Mouse (Mus musculus) G1E (cell line): Measurements from ENCODE around the gene Ppp1r15a. TPM values are rescaled to one million over a fixed set of nuclear protein-coding genes. Genes with fewer than 3 reads are reported as not detected.

ENCODE experiments used
- ATAC-seq: 2 replicates; pipeline ENCODE4 v1.8.0; 2016; ENCODE audit warnings: mild to moderate bottlenecking; ENCODE audit not compliant: insufficient number of reproducible peaks, poor library complexity, low FRiP score, severe bottlenecking; ENCODE audit errors: extremely low read depth
- DNase-seq: peaks from one replicate; pipeline ENCODE4 v3.0.0; 2012; ENCODE audit warnings: low spot score
- H3K27me3 ChIP-seq: 2 replicates; pipeline ENCODE4 v1.6.1; 2012; ENCODE audit warnings: mild to moderate bottlenecking, low read length, inconsistent platforms; ENCODE audit not compliant: insufficient read depth
- H3K36me3 ChIP-seq: replicated peaks from 2 replicates; pipeline ENCODE3; 2012; ENCODE audit warnings: mild to moderate bottlenecking, inconsistent platforms
- H3K4me1 ChIP-seq: 2 replicates; pipeline ENCODE4 v1.6.1; 2012; ENCODE audit warnings: low read depth, low read length, inconsistent platforms, mixed read lengths; ENCODE audit not compliant: insufficient read depth
- H3K4me3 ChIP-seq: 2 replicates; pipeline ENCODE4 v1.5.1; 2012; ENCODE audit warnings: low read depth, mild to moderate bottlenecking, inconsistent platforms, low read length, moderate library complexity, mixed read lengths
- H3K9me3 ChIP-seq: replicated peaks from 2 replicates; pipeline ENCODE4 v1.6.1; 2012; ENCODE audit warnings: inconsistent platforms
- CTCF ChIP-seq: IDR thresholded peaks from 2 replicates; pipeline ENCODE4 v1.5.1; 2012; ENCODE audit warnings: low read depth, low read length, inconsistent platforms, mixed read lengths
- GATA1 ChIP-seq: IDR thresholded peaks from 2 replicates; pipeline ENCODE4 v1.6.1; 2012; ENCODE audit warnings: borderline replicate concordance, low read length, inconsistent platforms, mixed read lengths
- GATA2 ChIP-seq: IDR thresholded peaks from 2 replicates; pipeline ENCODE4 v1.6.1; 2012; ENCODE audit warnings: low read depth, low read length, inconsistent platforms, borderline replicate concordance
- POLR2AphosphoS5 ChIP-seq: IDR thresholded peaks from 2 replicates; pipeline ENCODE4 v1.6.1; 2012; ENCODE audit warnings: low read depth, low read length, inconsistent platforms; ENCODE audit not compliant: insufficient replicate concordance
- TAL1 ChIP-seq: conservative IDR thresholded peaks from 2 replicates; pipeline ENCODE4 v1.6.1; 2012; ENCODE audit warnings: low read depth, low read length, inconsistent platforms, mixed read lengths
- polyA plus RNA-seq: library from polyadenylated mRNA; stranded (reverse); fragments of >175 nt; gene quantifications from 2 replicates; pipeline ENCODE4 v1.2.3, GENCODE M21; 2012
- total RNA-seq, 2 experiments: library from RNA; stranded (forward) in 1 of 2; stranded (reverse) in 1 of 2; fragments of 200-1000 nt in 1 of 2; fragments of >200 nt in 1 of 2; fragmentation: Nextera tagmentation in 1 of 2; gene quantifications; 2 replicates each; pipeline ENCODE4 v1.2.3; 2014 to 2017

Gene Ppp1r15a
- total and polyA plus RNA-seq, 3 experiments = 62.3 to 75.0 (median 67.9) TPM

- ATAC-seq (no peak), DNase-seq (no peak)
- Histone ChIP-seq H3K4me1 (peaks cover 69% of the 10 kb centered on the region), H3K36me3 (peaks cover 62% of the 10 kb centered on the region), H3K9me3 (no peaks in the 10 kb centered on the region), H3K27me3 (no peaks in the 10 kb centered on the region), H3K4me3 (no peak overlapping the region)
- TF ChIP-seq GATA1 = no peak
- TF ChIP-seq TAL1 = no peak
Measured at GRCm38 (mm10) chr7:45492951-45493350, 33.1 kb downstream of the Ppp1r15a start.

GRCm38 (mm10) chr7:45492225-45492844 is 33.7 kb downstream of the Ppp1r15a start:
- Histone ChIP-seq H3K4me1 (peaks cover 75% of the 10 kb centered on the region), H3K27me3 (no peaks in the 10 kb centered on the region), H3K4me3 (no peak overlapping the region), H3K36me3 (peaks cover 56% of the 10 kb centered on the region), H3K9me3 (no peaks in the 10 kb centered on the region)
- DNase-seq (no peak), ATAC-seq (no peak)
- TF ChIP-seq GATA2 = no peak
- no peak for TF ChIP-seq TAL1
- no peak for TF ChIP-seq GATA1
- no peak for TF ChIP-seq POLR2AphosphoS5
- no peak for TF ChIP-seq CTCF

GRCm38 (mm10) chr7:45491264-45491663 is 34.8 kb downstream of the Ppp1r15a start:
- Histone ChIP-seq H3K4me1 (peaks cover 85% of the 10 kb centered on the region), H3K36me3 (peaks cover 50% of the 10 kb centered on the region), H3K4me3 (peak overlapping the region; percentile 47; the same call in 1 of the 2 replicates), H3K9me3 (no peaks in the 10 kb centered on the region), H3K27me3 (no peaks in the 10 kb centered on the region)
- TF ChIP-seq TAL1 = no peak
- no peak for TF ChIP-seq GATA1
- no peak for TF ChIP-seq GATA2
- TF ChIP-seq CTCF = no peak
- DNase-seq (no peak), ATAC-seq (no peak)

- H3K4me1 ChIP-seq = peaks cover 89% of the 10 kb centered on the region
- peaks cover 48% of the 10 kb centered on the region for H3K36me3 ChIP-seq
- no peaks in the 10 kb centered on the region for H3K9me3 ChIP-seq
- TF ChIP-seq TAL1 = no peak
- no peak for TF ChIP-seq CTCF
- no peak for TF ChIP-seq POLR2AphosphoS5
- no peak for TF ChIP-seq GATA1
- TF ChIP-seq GATA2 = no peak
- H3K27me3 ChIP-seq = no peaks in the 10 kb centered on the region
- ATAC-seq = no peak
- no peak for DNase-seq
- H3K4me3 ChIP-seq = no peak overlapping the region; the same call in 1 of the 2 replicates
Measured at GRCm38 (mm10) chr7:45490822-45491221, 35.2 kb downstream of the Ppp1r15a start.

- H3K36me3 ChIP-seq = peaks cover 41% of the 10 kb centered on the region
- ATAC-seq = no peak
- H3K4me1 ChIP-seq = peaks cover 89% of the 10 kb centered on the region
- no peaks in the 10 kb centered on the region for H3K27me3 ChIP-seq
- no peaks in the 10 kb centered on the region for H3K9me3 ChIP-seq
- peak overlapping the region; percentile 49; the same call in 1 of the 2 replicates for H3K4me3 ChIP-seq
- peak; percentile 77 for TF ChIP-seq TAL1
- TF ChIP-seq CTCF = no peak
- no peak for TF ChIP-seq GATA1
- DNase-seq = no peak
Measured at GRCm38 (mm10) chr7:45489578-45489977, 36.5 kb downstream of the Ppp1r15a start.

- no peaks in the 10 kb centered on the region for H3K9me3 ChIP-seq
- DNase-seq = no peak
- peaks cover 32% of the 10 kb centered on the region for H3K36me3 ChIP-seq
- no peak for ATAC-seq
- TF ChIP-seq GATA1 (no peak), CTCF (no peak), POLR2AphosphoS5 (no peak), GATA2 (no peak), TAL1 (no peak)
- no peaks in the 10 kb centered on the region for H3K27me3 ChIP-seq
- H3K4me3 ChIP-seq = peak within 1 kb of the TSS; percentile 70
- H3K4me1 ChIP-seq = peaks cover 79% of the 10 kb centered on the region
Measured at GRCm38 (mm10) chr7:45488293-45489204, 37.5 kb downstream of the Ppp1r15a start, which contains the start of gene Dhdh. Gene Dhdh, minus strand, starts transcription at chr7:45488805.
